Comparison of ENCODE assay signal across 8 mouse cellular contexts in genomic region chr7:31097583-31098248, GRCm38 (mm10). TPM values are rescaled to one million over a fixed set of nuclear protein-coding genes. Genes with fewer than 3 reads are reported as not detected.
DNase-seq lines count a peak whose midpoint lies in the region; ATAC-seq and TF ChIP-seq lines count a peak whose summit lies in the region.

No protein-coding gene starts in this region.

- no peak overlapping the region for H3K4me3 ChIP-seq in cortical plate, adult 2 months (ENCODE audit: insufficient read depth, low read length)

- H3K4me1 ChIP-seq in cortical plate, adult 2 months (ENCODE audit: control insufficient read depth, insufficient read depth, low read length), result no peaks in the 10 kb centered on the region

- no peak for TF ChIP-seq POLR2A in cortical plate, adult 2 months (IDR thresholded peaks at IDR 0.05; ENCODE audit: extremely low read depth, insufficient read depth, low read length)

- TF ChIP-seq CTCF in cortical plate, adult 2 months (IDR thresholded peaks at IDR 0.05; ENCODE audit: extremely low read depth, insufficient read depth, low read length), result peak; percentile 86

- ATAC-seq in inflammation-experienced regulatory T-cells, adult 6 months, result peak; percentile 99
- peak; percentile 85 for ATAC-seq in megakaryocyte-erythroid progenitor cell, adult 5-6 weeks (replicated peaks; ENCODE audit: low FRiP score, low TSS enrichment, poor library complexity, severe bottlenecking)

- intact Hi-C loops in gastrocnemius, postnatal 14 days (cut with DNase I; ENCODE audit: low total_unique reads), result loop anchor here (2.0 kb wide), 1 partner anchor 39 kb away; the partner anchor contains the start of gene Lgi4
- intact Hi-C loops in left cerebral cortex, postnatal 10 days (cut with DNase I), result loop anchor here (2.0 kb wide), 1 partner anchor 39 kb away; the partner anchor contains the start of gene Lgi4

- peak; percentile 94 for DNase-seq in ZHBTc4 (ENCODE audit: low read depth, low spot score)
- peak; percentile 93 for DNase-seq in gastrocnemius, postnatal 14 days
- peak; percentile 89 to 94 for DNase-seq in left cerebral cortex, postnatal 10 days (ENCODE audit: extremely low spot score in 1 of 2, low spot score in 2 of 2)
- peak; percentile 84 for DNase-seq in right cerebral cortex, postnatal 25 days
- DNase-seq in urinary bladder, postnatal 36 days (ENCODE audit: low spot score in 2 of 2), result peak; percentile 86 to 91

- H3K27ac ChIP-seq in cortical plate, adult 2 months (ENCODE audit: insufficient read depth, low read length), result no peak overlapping the region

RNA-seq across cellular contexts. Expression of gene Hpn, which starts 17.4 kb away (rescaled TPM):
- polyA plus RNA-seq in cortical plate, adult 2 months (2012; rRNA removed), result 4.2 and 4.9 TPM in 2 replicates
- 1 to 10 TPM; 7.6 to 9.6 TPM for total RNA-seq in gastrocnemius, postnatal 14 days (2021)
- 10 to 100 TPM in 1 of 3 experiments, 1 to 10 TPM in 2; 3.1 to 11.0 (median 8.1) TPM for polyA plus RNA-seq in inflammation-experienced regulatory T-cells, adult 6 months (2017; shearing (Covaris generic))
- 1 to 10 TPM; 1.2 to 1.9 TPM for total RNA-seq in left cerebral cortex, postnatal 10 days (2021)
- total RNA-seq in megakaryocyte-erythroid progenitor cell, adult 5-6 weeks (2014; fragmentation: Nextera tagmentation), result 103 and 201 TPM in 2 replicates
- total RNA-seq in megakaryocyte-erythroid progenitor cell, adult 5-6 weeks (2017), result 28.3 and 32.3 TPM in 2 replicates

RNA-seq across cellular contexts. Expression of gene Fxyd3, which starts 21.2 kb away (rescaled TPM):
- polyA plus RNA-seq in cortical plate, adult 2 months (2012; rRNA removed), result 0.59 and 1.0 TPM in 2 replicates
- 1 to 10 TPM; 1.9 to 3.3 TPM for total RNA-seq in gastrocnemius, postnatal 14 days (2021)
- under 1 TPM in 1 of 3 experiments, not detected in 2; 0.18 TPM for polyA plus RNA-seq in inflammation-experienced regulatory T-cells, adult 6 months (2017; shearing (Covaris generic))
- not detected for total RNA-seq in left cerebral cortex, postnatal 10 days (2021)
- total RNA-seq in megakaryocyte-erythroid progenitor cell, adult 5-6 weeks (2014; fragmentation: Nextera tagmentation), result not detected in 2 replicates
- not detected in 2 replicates for total RNA-seq in megakaryocyte-erythroid progenitor cell, adult 5-6 weeks (2017)

RNA-seq across cellular contexts. Expression of gene Scn1b, which starts 29.1 kb away (rescaled TPM):
- polyA plus RNA-seq in cortical plate, adult 2 months (2012; rRNA removed), result 1,195 and 1,252 TPM in 2 replicates
- 100 to 1,000 TPM; 443 to 446 TPM for total RNA-seq in gastrocnemius, postnatal 14 days (2021)
- polyA plus RNA-seq in inflammation-experienced regulatory T-cells, adult 6 months (2017; shearing (Covaris generic)), result under 1 TPM in 1 of 3 experiments, not detected in 2; 0.30 TPM
- 100 to 1,000 TPM; 176 to 205 TPM for total RNA-seq in left cerebral cortex, postnatal 10 days (2021)
- 0.64 TPM in 1 of 2 replicates, not detected in the other for total RNA-seq in megakaryocyte-erythroid progenitor cell, adult 5-6 weeks (2014; fragmentation: Nextera tagmentation)
- 1.4 TPM in 1 of 2 replicates, not detected in the other for total RNA-seq in megakaryocyte-erythroid progenitor cell, adult 5-6 weeks (2017)

RNA-seq across cellular contexts. Expression of gene Lgi4, which starts 38.6 kb away (rescaled TPM):
- 35.6 and 37.5 TPM in 2 replicates for polyA plus RNA-seq in cortical plate, adult 2 months (2012; rRNA removed)
- total RNA-seq in gastrocnemius, postnatal 14 days (2021), result 1 to 10 TPM; 6.2 to 8.7 TPM
- polyA plus RNA-seq in inflammation-experienced regulatory T-cells, adult 6 months (2017; shearing (Covaris generic)), result under 1 TPM in 2 of 3 experiments, not detected in 1; 0.09 to 0.13 TPM
- 1 to 10 TPM; 9.0 to 9.2 TPM for total RNA-seq in left cerebral cortex, postnatal 10 days (2021)
- total RNA-seq in megakaryocyte-erythroid progenitor cell, adult 5-6 weeks (2014; fragmentation: Nextera tagmentation), result not detected in 2 replicates
- total RNA-seq in megakaryocyte-erythroid progenitor cell, adult 5-6 weeks (2017), result not detected in 2 replicates

RNA-seq across cellular contexts. Expression of gene Fxyd1, which starts 40.7 kb away (rescaled TPM):
- polyA plus RNA-seq in cortical plate, adult 2 months (2012; rRNA removed), result 141 and 156 TPM in 2 replicates
- total RNA-seq in gastrocnemius, postnatal 14 days (2021), result 1,000 to 10,000 TPM; 1,292 to 1,295 TPM
- under 1 TPM in 1 of 3 experiments, not detected in 2; 0.85 TPM for polyA plus RNA-seq in inflammation-experienced regulatory T-cells, adult 6 months (2017; shearing (Covaris generic))
- total RNA-seq in left cerebral cortex, postnatal 10 days (2021), result 10 to 100 TPM; 34.1 to 35.5 TPM
- total RNA-seq in megakaryocyte-erythroid progenitor cell, adult 5-6 weeks (2014; fragmentation: Nextera tagmentation), result not detected in 2 replicates
- not detected in 2 replicates for total RNA-seq in megakaryocyte-erythroid progenitor cell, adult 5-6 weeks (2017)

Comparison
In these comparisons a context has a peak if more than half of its experiments do, and no peak if none do; other contexts are left out.
1. RNA of gene Scn1b, which starts 29.1 kb away (total RNA-seq): 443 to 446 TPM in gastrocnemius, postnatal 14 days and 176 to 205 TPM in left cerebral cortex, postnatal 10 days; 0.64 to 1.4 TPM in megakaryocyte-erythroid progenitor cell, adult 5-6 weeks; every median in the first group is over 10 times any median in the second.
2. Peak in every context shown above with its lines, with median percentiles within 50 percentile points of each other: DNase-seq.